Mouse (Mus musculus): ENCODE data around the gene Adamtsl2.

The Adamtsl2 gene

DNA sequence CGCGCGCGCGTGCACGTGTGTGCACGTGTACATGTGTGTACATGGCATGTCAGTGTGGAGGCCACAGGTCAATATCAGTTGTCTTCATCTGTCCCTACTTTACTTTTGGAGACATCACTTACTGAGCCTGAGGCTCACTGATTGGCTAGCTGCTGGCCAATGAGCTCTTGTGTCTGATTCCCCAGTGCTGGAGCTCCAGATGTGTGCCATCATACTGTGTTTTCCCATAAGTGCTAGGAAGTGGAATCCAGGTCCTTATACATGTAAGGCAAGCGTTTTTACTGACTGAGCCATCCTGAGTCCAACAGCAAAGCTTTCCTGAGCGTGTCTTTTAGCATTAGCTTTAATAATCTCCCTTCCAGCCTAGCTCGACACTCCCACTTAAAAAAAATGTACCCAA is 35.0 kb downstream of the Adamtsl2 start:
- no peak for DNase-seq (ENCODE audit: inconsistent age in 2 of 2, low spot score in 1 of 2)

- no peak for DNase-seq (ENCODE audit: inconsistent age in 2 of 2, low spot score in 1 of 2)
Measured at GRCm38 (mm10) chr2:27118452-27118851, 39.3 kb downstream of the Adamtsl2 start.

DNA sequence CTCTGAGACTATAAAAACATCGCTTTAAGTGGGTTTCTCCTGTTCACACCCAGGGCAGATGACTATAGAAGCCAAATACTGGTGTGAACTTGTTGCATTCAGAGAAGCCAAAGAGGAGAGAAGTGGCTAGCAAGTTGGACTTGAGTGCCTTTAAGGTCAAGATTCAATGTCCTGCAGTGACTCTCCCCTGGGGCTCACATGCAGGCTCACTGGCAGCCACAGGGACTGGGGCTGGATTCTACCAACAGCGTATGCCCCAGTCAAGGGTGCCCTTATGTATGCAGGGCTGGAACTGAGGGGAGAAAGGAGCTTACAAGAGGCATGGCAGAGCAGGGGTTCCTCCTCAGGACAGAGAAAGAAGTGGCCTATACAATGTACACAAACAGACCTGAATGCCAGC is 40.6 kb downstream of the Adamtsl2 start:
- peak in 1 of 2 experiments; percentile 31 for DNase-seq (ENCODE audit: inconsistent age in 2 of 2, low spot score in 1 of 2)

- DNase-seq (ENCODE audit: inconsistent age in 2 of 2, low spot score in 1 of 2), result no peak
Measured at GRCm38 (mm10) chr2:27120241-27120641, 41.1 kb downstream of the Adamtsl2 start.

- DNase-seq (ENCODE audit: inconsistent age in 2 of 2, low spot score in 1 of 2), result no peak
Measured at GRCm38 (mm10) chr2:27121626-27122355, 42.6 kb downstream of the Adamtsl2 start.

GRCm38 (mm10) chr2:27122578-27122977 is 43.4 kb downstream of the Adamtsl2 start:
- DNase-seq (ENCODE audit: inconsistent age in 2 of 2, low spot score in 1 of 2), result no peak

DNA sequence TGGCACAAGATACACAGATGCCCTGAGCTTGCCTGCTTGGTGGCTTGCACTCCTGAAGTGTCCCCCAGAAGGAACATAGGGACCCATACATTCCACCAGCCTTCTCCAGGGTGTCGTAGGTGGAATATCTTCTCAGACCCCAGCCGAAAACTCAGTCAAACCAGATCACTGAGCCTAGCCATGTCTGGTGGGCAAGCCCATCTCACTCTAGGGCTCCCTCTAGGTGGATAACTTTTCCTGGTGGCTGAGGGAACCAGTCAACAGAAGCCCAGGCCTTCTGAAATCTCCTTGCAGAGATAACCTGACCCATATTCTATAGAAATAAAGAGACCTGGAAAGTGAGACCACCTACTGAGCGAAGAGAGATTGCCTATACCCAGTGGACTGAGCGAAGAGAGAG is 43.9 kb downstream of the Adamtsl2 start:
- DNase-seq (ENCODE audit: inconsistent age in 2 of 2, low spot score in 1 of 2), result no peak

DNA sequence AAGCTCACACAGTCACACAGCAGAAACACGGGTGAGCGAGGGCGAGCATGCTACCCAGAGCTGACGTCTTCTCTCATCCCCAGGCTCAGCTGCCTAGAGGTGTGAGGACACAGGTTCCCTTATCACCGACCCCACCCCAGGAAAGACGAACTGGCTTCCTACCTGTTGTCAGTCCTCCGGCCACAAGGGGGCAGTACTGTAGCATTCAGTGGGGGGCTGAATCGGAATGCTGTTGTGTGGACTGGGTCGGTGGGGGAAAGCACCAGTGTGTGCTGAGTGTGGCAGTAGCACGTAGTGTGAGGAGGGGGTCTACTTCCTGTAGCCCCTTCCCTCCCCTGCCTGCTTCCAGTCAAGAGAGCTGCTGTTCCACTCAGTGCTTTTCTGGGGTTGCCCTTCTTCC is 46.8 kb downstream of the Adamtsl2 start:
- DNase-seq (ENCODE audit: inconsistent age in 2 of 2, low spot score in 1 of 2), result peak; percentile 47 to 87

- no peak for DNase-seq (ENCODE audit: inconsistent age in 2 of 2, low spot score in 1 of 2)
Measured at GRCm38 (mm10) chr2:27126496-27126895, 47.3 kb downstream of the Adamtsl2 start.

DNA sequence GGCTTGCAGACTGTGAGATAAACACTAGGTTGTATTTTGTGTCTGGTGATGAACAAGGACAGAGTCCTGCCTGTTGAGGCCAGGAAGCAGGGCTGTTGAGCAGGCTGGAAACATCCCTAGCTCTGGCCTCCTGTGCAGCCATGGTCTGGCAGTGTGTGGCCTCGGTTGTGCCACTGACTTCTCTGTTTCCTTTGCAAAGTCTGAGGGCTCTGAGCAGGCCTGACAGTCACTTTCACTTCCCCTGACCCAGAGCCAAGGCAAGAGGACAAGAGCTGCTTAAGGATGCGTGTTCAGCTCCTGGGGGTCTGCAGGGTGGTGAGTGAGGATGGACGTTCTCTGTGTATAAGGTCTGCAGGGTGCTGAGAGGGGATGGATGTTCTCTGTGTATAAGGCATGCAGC is 49.8 kb downstream of the Adamtsl2 start:
- DNase-seq (ENCODE audit: inconsistent age in 2 of 2, low spot score in 1 of 2), result no peak

- no peak for DNase-seq (ENCODE audit: inconsistent age in 2 of 2, low spot score in 1 of 2)
Measured at GRCm38 (mm10) chr2:27135935-27136334, 56.8 kb downstream of the Adamtsl2 start.

DNA sequence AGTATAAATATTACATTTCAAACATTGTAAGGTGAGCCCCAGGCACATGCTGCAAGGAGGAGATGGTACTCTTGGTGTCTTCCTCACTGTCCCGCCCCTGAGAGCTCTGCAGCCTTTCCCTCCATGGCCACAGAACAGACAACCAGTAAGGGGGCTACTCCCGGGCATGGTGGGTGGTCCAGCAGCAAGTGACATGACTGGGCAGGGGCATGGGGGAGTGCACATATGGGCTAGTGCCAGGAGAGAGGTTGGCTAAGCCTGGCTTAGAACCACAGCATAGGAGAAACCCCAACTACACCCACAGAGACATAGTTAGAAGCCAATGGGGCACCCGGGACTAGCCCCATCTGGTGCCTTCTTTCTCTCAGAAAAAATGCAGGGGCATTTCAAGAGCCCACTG is 57.2 kb downstream of the Adamtsl2 start:
- no peak for DNase-seq (ENCODE audit: inconsistent age in 2 of 2, low spot score in 1 of 2)

- DNase-seq (ENCODE audit: inconsistent age in 2 of 2, low spot score in 1 of 2), result no peak
Measured at GRCm38 (mm10) chr2:27136789-27137188, 57.6 kb downstream of the Adamtsl2 start.

DNA sequence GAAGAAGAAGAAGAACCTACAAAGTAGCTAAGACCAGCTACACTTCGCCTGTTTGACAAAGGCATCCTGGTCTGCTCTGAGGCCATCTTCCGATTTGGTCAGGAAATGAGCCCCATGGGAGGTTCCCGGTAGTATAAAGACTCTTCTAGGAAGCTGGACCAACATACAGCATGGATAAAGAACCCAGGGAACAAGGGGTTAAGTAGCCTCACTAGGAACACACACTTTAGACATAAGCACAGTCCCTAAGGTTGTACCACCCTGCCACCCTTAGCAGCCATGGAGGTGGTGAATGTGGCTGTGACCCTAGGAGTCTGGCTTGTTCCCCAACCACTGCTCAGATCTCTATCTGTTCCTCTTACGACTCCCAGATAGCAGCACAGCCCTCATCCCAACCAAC is 59.2 kb downstream of the Adamtsl2 start:
- no peak for DNase-seq (ENCODE audit: inconsistent age in 2 of 2, low spot score in 1 of 2)

DNA sequence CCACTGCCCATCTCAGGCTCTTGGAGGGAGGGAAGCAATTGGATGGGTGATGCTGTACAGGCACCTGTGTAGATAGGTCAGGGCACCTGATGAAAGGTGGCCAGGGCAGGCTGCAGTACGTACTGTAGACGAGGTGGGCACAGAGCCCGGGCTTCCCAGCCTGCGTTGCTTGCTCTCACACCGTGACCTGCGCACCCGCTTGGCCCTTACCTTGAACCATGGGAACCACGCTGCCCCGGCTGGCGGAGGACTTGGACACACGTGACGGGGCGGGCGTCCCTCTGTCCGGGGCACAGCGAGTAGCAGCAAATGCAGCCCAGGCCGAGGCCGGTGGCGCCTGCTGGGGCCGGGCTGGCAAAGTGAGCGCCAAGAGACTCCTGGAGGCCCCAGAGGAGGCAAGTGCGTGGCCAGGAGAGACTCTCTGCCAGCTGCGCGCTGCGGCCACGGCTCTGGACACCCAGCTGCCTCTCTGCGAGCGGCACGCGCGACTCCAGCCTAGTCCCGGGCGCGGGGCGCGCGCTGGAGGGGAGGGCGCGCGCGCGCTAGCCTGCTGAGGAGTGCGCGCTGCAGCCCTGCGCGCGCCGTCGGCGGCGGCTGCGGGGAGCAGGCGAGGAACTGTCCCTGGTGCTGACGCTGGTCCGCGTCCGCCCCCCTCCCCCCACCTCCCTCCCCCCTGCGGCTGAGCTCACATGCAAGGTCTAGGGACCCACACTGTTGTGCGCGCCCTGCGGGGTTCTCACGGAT is 62.9 kb downstream of the Adamtsl2 start, which contains the start of gene Fam163b:
Gene Fam163b, minus strand, starts transcription at position 542 of the 744 bp plus-strand sequence.
- peak; percentile 41 to 66 for DNase-seq (ENCODE audit: inconsistent age in 2 of 2, low spot score in 1 of 2)

DNA sequence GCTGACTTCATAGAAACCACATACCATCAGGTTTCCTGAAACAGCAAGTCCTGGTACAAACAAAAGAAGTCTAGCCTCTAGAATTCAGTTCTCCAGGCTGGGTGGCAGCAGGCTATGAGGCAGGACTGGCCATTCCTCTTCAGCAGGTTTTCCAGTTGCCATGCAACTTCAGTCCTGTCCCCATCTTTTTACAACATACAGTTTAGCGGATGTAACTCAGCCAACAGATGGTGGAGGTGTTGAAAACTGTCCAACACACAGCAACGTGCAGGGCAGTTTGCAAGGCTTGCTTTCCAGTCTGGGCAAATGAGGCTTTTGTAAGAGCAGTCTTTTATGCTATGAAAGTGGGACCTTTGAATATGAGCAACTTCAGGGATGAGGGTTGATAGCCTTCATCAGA is 65.8 kb downstream of the Adamtsl2 start:
- no peak for DNase-seq (ENCODE audit: inconsistent age in 2 of 2, low spot score in 1 of 2)

DNA sequence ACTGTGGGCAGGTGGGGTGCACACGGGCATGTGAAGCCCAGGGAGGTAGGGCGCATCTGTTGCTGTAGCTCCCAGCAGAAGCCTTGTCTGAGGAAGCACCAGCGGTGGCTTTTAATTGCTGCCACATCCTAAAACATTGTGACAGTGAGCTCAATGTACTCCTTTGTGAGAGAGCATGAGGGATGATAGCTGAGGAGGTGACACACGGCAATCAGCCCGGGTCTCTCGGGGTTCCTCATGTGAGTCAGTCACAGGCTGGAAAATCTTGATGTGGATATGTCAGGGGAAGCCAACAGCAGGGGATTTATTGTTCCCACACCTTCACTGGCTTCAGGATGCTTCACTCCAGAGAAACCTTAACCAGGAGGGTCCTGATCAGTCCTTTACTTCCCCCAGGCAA is 67.7 kb downstream of the Adamtsl2 start:
- DNase-seq (ENCODE audit: inconsistent age in 2 of 2, low spot score in 1 of 2), result no peak

GRCm38 (mm10) chr2:27149457-27149856 is 70.3 kb downstream of the Adamtsl2 start:
- DNase-seq (ENCODE audit: inconsistent age in 2 of 2, low spot score in 1 of 2), result no peak

- DNase-seq (ENCODE audit: inconsistent age in 2 of 2, low spot score in 1 of 2), result no peak
Measured at GRCm38 (mm10) chr2:27154466-27155185, 75.4 kb downstream of the Adamtsl2 start.

GRCm38 (mm10) chr2:27156596-27156995 is 77.4 kb downstream of the Adamtsl2 start:
- peak; percentile 69 to 72 for DNase-seq (ENCODE audit: inconsistent age in 2 of 2, low spot score in 1 of 2)
